Mouse (Mus musculus) right cerebral cortex, postnatal 14 days (tissue): Measurements from ENCODE around the gene Acr.

Experiments
- DNase-seq: peaks from one replicate; pipeline ENCODE4 v3.0.0; 2022

The Acr gene

DNA sequence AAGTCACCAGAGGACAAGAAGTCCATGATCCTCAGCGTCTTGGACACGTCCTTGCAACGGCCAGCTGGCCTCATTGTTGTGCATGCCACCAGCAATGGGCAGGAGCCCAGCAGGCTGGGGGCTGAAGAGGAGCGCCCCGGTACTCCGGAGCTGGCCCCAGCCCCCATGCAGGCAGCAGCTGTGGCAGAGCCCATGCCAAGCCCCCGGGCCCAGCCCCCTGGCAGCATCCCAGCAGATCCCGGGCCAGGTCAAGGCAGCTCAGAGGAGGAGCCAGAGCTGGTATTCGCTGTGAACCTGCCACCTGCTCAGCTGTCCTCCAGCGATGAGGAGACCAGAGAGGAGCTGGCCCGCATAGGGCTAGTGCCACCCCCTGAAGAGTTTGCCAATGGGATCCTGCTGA, 19.3 kb upstream of the Acr start:
- peak; percentile 57 for DNase-seq

- DNase-seq, result no peak
These were observed 17.6 kb upstream of the Acr start for GRCm38 (mm10) chr15:89550506-89550905.

DNA sequence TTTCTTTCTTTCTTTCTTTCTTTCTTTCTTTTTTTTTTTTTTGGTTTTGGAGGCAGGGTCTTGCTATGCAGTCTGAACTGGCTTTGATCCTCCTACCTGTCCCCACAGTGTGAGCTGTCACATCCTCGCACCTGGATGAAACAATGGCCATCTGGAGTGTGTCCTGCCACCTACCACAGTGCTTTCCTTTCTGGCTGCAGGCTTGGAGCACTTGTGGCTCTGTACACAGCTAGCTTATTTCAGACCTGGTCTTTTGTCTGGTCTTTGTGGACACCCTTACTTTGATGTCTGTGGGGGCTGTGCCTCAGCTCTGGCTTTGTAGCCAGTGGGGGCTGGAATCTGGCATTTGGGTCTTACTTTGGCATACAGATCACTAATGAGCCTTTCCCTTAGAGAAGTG, 16.4 kb upstream of the Acr start:
- no peak for DNase-seq

GRCm38 (mm10) chr15:89555591-89555990, 12.5 kb upstream of the Acr start:
- DNase-seq, result no peak

DNA sequence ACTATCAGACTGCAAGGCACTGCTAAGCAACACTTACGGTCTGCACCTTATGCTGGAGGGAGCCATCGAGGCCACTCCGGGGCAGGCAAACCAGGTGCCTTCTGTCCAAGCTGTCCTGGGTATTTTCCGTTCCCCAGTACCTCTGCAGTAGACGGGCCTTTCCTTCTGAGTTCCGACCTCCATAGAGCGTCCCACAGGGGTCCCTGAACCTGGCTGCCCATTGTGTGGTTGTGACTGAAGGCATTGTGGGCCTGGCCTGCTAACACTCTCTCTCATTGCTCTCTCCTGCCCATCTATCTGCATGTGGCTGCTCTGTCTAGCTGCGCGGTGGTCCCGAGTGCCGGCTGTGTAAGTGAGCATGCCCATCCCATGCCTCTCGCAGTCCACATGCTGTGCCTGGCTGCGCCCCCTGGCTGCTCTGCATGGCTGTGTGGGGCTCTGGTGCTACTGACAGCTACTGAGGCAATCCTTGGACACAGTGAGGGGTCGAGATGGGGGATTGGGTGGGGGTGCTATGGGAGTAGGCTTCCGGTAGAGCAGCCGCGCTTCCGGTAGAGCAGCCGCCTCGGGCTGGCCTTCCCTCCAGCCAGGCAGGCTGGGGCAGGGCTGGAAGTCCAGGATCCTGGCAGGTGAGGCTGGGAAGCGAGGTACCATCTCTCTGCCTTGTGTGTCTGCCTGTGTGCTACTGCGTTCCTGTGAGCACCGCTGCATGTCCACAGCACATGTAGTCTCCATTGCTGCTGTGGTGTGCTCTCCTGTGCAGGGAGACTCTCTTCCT, 11.5 kb upstream of the Acr start:
- no peak for DNase-seq

- DNase-seq, result no peak
These were observed 10.7 kb upstream of the Acr start for GRCm38 (mm10) chr15:89557179-89557995.

GRCm38 (mm10) chr15:89557996-89558390, 10.1 kb upstream of the Acr start:
- no peak for DNase-seq

GRCm38 (mm10) chr15:89559202-89559731, 8.9 kb upstream of the Acr start:
- no peak for DNase-seq

- DNase-seq, result no peak
These were observed 4.0 kb downstream of the Acr start for GRCm38 (mm10) chr15:89572147-89572546.

GRCm38 (mm10) chr15:89582494-89582893, 14.4 kb downstream of the Acr start:
- DNase-seq, result no peak

GRCm38 (mm10) chr15:89585101-89585500, 17.0 kb downstream of the Acr start:
- no peak for DNase-seq

- DNase-seq, result no peak
These were observed 17.5 kb downstream of the Acr start for GRCm38 (mm10) chr15:89585631-89586030.

DNA sequence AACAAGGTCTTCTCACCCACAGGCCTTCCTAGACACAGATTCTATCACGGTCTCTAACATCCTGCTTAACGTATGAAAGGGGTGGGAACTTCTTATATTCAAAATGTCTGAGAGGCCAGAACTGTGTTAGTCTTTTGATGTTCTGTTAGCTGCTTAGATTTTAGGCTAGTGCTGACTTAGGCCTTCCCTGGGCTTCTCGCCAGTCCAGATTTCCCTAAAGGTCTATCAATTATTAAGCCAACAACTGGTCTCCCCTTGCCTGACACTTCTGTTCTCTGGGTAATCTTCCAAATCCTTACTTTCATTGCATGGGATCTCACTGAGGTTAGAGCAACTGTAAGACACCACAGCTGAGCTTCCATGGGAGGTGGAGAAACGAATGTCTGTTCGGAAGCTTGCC, 21.0 kb downstream of the Acr start:
- DNase-seq, result no peak

DNA sequence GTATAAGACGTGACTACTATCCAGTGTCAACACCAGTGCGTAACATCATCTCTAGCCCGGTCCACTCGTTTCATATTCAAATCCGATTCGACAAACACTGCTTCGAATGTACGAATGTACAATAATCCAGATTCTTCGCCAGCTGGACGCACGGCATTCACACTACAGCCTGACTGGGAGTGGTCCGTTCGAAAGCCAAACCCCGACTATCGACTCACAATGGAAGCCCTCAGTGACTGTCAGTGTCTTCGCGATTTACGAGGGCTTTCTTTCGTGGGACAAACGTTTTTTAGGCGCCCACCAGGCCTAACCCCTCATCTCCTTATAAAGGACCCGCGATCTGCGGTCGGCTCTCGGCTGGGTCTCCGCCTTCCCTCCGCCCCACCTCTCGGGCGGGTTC, 23.2 kb downstream of the Acr start:
- DNase-seq, result no peak

DNA sequence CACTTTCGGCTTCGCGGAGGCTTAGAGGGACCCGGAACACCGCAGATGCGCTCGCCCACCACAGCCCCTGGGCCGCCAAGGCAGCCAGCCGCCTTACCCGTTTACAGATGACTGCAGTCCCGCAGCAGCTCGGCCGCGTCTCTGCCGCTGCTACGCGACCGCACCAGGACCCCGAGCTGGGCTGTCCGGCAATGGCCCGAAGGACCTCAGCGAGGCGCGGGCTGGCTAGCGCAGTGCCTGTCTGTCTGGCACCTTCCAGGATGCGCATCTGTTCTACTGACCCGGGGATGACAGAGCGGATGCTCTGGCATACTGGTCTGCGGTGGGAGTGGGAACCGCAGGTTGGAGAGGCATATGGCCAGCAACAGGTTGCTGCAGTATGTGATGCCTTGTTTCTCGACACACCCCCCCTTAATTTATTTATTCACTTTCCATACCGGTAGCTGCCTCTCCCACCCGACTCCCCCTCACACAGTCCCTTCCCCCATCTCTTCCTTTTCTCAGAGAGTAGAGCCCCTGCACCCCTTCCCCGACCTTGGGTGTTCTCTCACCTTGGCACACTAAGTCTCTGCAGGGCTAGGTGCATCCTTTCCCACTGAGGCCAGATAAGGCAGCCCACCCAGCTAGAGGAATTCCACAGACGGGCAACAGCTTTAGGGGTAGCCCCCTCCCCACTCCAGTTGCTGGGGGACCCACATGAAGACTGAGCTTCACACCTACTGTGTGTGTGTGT, 23.8 kb downstream of the Acr start, which contains the start of gene Rabl2:
TSS of gene Rabl2 (minus strand) at position 201 of the 733 bp plus-strand sequence.
- peak; percentile 85 for DNase-seq

GRCm38 (mm10) chr15:89592548-89592947, 24.4 kb downstream of the Acr start:
- DNase-seq, result no peak

DNA sequence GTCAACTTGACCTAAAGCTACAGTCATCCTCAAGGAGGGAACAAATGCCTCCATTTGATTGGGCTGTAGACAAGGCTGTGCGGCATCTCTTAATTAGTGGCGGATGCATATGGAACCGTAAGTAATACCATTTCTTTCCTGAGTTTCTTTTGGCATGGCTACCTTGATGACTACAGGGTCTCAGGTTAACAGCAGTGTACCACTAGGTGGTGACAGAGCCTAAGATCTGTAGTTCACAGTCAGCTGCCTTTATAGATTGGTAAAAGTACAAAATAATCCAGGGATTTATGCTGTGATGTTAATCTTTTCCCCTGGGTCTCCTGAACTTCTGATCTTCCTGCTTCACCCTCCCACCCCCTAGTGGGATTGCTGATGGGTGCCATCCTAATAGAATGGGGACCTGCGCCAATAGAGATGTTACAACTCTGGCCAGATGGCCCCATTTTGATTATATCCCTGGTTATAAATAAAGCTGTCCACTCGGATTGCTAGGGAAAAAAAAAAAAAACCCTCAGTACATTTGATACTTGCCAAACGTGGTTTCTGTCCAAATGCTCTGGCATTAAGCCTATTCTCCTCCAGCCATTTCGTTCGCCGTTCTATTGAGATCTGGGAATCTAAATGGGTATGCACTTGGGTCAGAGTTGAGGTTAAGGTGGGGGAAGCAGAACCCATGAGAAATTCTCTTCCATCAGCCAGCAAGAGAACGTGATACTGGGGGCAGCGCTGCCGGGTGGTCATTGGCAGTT, 37.9 kb downstream of the Acr start:
- no peak for DNase-seq

DNA sequence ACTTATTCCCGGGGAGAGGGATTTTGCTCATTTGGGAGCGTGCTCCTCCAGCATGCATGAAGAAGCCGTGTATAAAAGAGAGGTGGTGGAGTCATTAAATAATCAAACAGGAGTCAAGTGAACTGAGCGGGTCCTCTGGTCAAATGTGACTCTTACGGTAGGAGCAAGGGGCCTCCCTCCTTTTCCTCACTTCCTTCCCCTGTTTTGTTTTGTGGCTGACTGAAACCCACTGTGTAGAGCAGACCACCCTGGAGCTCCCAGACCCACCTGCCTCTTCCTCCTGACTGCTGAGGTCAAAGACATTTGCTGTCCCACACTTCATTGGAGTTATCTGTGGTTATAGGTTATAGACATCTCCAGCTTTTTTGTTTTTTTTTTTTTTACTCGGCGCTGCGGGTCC, 39.4 kb downstream of the Acr start:
- no peak for DNase-seq

DNA sequence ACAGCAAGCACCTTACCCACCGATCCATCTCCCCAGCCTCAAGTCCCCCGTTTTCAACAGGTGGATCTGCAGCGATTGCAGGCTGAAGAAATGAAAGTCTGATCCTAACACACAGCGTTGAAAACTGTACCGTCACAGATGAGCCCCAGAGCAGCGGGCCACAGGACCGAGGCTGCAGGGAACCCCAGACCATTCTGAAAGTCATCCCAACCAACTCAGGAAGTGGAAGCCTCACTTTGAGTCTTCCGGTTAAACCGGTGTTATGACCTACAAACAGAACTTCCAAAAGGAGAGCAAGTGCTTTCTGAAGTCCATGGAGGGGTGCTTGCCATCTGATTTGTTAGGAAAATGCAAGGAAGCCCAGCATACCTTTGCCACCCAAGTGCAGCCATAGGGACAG, 39.8 kb downstream of the Acr start:
- DNase-seq, result no peak

DNA sequence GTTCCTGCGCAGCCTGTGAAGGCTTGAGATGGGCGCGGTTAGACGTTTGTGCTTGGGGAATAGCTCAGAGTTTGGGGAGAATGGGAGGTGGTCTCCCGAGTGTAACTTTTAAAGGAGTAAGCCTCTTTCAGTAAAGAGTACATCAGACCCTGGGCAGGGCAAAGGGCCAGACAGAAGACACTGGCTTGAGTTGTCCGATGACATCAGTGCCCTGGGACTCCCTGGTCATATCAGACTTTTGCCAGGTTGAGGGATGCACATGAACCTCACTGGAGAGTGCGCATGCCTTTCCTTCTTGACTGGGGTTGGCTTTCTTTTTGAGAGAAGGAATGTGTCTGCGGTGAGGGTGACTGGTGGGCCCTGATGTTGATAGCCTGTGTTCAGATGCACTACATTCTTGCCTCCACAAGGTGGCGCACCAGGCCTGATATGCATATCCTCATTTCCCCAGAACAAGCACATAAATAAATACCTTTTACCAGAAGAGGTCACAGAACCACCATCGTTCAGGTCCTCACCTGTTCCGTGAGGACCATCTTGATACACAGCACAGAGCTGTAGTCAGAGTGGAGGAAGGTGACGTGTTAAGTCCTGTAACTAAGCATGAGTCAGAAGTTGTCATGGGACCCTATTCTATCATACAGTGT, 54.3 kb downstream of the Acr start:
- DNase-seq, result peak; percentile 49

DNA sequence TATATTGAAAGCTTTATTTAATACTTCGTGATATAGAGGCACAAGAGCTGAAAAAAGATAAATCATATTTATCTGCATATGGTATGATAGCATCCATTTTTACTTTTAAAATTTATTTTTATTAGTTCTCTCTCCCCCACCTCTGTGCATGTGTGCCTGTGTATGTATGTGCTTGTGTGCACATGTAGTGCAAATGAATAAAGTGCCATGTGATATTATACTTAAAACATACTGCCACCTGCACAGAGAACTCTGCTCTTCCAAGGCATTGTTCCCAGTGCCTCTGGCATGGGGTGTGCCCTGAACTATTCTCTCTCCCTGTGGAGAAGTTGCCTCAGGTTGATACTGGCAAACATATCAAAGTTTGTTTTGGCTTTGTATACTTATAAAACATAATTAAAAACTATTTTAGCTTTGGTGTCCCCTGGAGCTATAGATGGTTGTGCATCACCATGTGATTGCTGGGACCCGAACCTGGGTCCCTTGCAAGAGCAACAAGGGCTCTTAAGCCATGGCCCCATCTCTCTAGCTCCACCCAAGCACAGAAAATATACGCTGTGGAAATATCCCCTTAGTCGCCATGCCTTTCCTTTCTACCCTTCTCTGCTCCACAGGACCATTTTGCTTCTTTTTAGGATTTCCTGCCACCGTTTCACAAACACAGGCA, 55.0 kb downstream of the Acr start:
- DNase-seq, result no peak

DNA sequence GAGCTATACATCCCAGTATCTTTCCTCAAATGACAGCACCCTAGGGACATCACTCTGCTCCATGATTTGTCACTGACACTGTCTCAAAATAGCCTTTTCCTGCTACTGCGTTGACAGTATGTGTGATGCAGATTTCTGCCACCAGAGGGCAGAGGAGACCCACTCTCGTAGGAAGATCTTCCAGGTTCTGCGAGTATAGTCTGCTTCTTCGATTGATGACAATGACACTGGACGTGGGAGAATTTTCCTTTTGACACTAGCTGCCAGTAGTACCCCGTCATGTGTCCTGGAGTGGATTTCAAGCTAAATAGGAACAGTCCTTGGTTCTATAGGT, 55.5 kb downstream of the Acr start:
- peak; percentile 90 for DNase-seq
